Mouse (Mus musculus) heart, postnatal 0 days (tissue): Measurements from ENCODE around the gene Dnpep.

Experiments used
- CTCF ChIP-seq: IDR thresholded peaks from 2 replicates; pipeline ENCODE4 v1.5.1; 2016; ENCODE audit warnings: antibody characterized with exemption, control low read depth, low read depth
- EP300 ChIP-seq: IDR thresholded peaks from 2 replicates; pipeline ENCODE4 v1.6.1; 2016; ENCODE audit warnings: antibody characterized with exemption, low read depth

DNA sequence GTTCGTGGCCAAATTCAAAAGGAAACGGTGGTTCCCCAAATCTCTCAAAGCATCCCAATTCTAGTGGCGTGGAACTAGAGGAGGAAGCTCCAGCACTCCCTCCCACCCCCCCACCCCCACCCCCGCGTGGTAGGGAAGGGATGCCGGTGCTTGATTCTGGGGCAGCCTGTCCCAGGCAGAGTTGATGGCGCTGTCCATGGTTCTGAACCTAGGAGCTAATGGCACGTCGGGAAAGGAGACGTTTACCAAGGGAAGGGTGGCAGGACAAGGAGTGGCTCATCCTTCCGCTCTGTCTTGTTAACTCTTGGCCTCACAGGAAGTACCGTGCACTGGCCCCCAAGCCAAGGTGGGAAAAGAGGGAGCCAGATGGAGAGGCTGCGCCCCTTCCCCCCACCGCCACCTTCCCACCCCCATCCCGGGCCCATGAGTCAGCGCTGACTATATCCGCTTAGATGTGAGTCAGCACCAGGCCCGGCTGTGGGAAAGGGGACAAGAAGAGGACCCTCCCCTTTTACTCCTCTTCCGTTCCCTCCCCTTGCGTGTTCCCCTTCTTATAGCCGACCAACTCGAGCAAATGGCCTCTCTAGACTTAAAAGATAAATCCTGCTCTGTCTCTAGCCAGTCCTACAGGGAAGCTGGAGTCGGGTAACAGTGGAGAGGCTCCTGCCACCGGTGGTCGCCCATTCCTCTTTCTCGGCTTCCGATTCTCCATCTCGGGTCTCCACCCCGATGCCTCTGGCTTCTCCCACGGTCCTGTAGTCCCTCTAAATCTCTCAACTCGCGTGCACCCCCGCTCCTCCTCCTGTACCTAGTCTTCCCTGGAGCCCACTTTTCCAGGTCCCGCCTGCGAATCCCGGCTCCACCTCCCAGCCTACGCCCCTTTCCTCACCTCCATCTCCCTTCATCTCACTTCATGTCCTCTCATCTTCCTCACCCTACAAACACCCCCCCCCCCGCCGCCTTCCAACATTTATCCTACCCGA is 54.5 kb downstream of the Dnpep start:
- TF ChIP-seq CTCF (no peak), EP300 (no peak)
